Mouse (Mus musculus): ENCODE data around the gene Esrrg. TPM values are rescaled to one million over a fixed set of nuclear protein-coding genes. Genes with fewer than 3 reads are reported as not detected.

The Esrrg gene
- total and polyA plus RNA-seq, 2 experiments = 1.1 to 4.2 TPM

DNA sequence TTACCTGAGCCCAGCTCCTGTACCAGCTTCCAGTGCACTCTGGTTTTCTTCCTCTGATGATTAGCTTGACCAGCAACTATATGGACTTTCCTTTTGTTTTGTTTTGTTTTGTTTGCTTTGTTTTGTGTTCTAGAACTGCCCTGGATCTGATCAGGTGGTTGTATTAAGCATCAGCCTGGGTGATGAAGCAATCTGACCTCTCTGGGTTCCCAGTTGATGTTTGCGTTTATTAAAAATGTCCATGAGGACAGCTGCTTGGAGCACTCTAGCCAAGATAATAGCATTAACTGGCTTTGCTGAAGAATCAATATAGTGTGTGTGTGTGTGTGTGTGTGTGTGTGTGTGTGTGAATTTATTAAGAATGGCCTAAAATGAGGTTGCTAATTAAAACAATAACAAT lies 149.4 kb downstream of the Esrrg start:
- peaks cover 30% of the 10 kb centered on the region for H3K4me1 ChIP-seq (ENCODE audit: control insufficient read depth, insufficient read depth, low read length)
- 18% methylated on average over 1 of the region's 1 CpGs for WGBS
- no peaks in the 10 kb centered on the region for H3K79me2 ChIP-seq (ENCODE audit: control insufficient read depth, insufficient read depth, low read length)
- peak; percentile 98 for DNase-seq (ENCODE audit: extremely low read depth, low read depth, low spot score)
- no peaks in the 10 kb centered on the region for H3K36me3 ChIP-seq (ENCODE audit: control insufficient read depth, insufficient read depth, low read length)
- H3K9ac ChIP-seq (ENCODE audit: low read depth, low read length) = no peak overlapping the region
- H3K27ac ChIP-seq (replicated peaks; ENCODE audit: insufficient read depth, low read depth, low read length) = peak overlapping the region; percentile 67
- TF ChIP-seq POLR2A (IDR thresholded peaks at IDR 0.05; ENCODE audit: extremely low read depth, insufficient read depth, low read length) = no peak
- TF ChIP-seq CTCF (IDR thresholded peaks at IDR 0.05; ENCODE audit: low read depth, low read length) = no peak
- H3K27me3 ChIP-seq (ENCODE audit: control insufficient read depth, insufficient read depth, low read length) = no peaks in the 10 kb centered on the region
- no peak overlapping the region for H3K4me3 ChIP-seq (ENCODE audit: insufficient read depth, low read depth, low read length)

GRCm38 (mm10) chr1:187758546-187758945 lies 150.0 kb downstream of the Esrrg start:
- TF ChIP-seq POLR2A (IDR thresholded peaks at IDR 0.05; ENCODE audit: extremely low read depth, insufficient read depth, low read length) (no peak), CTCF (IDR thresholded peaks at IDR 0.05; ENCODE audit: low read depth, low read length) (no peak)
- H3K27me3 ChIP-seq (ENCODE audit: control insufficient read depth, insufficient read depth, low read length) = no peaks in the 10 kb centered on the region
- WGBS = 93% methylated on average over 3 of the region's 3 CpGs
- no peak overlapping the region for H3K9ac ChIP-seq (ENCODE audit: low read depth, low read length)
- no peaks in the 10 kb centered on the region for H3K79me2 ChIP-seq (ENCODE audit: control insufficient read depth, insufficient read depth, low read length)
- H3K4me1 ChIP-seq (ENCODE audit: control insufficient read depth, insufficient read depth, low read length) = peaks cover 30% of the 10 kb centered on the region
- peak overlapping the region; percentile 34; the same call in 1 of the 2 replicates for H3K27ac ChIP-seq (replicated peaks; ENCODE audit: insufficient read depth, low read depth, low read length)
- no peak for DNase-seq (ENCODE audit: extremely low read depth, low read depth, low spot score)
- no peaks in the 10 kb centered on the region for H3K36me3 ChIP-seq (ENCODE audit: control insufficient read depth, insufficient read depth, low read length)
- H3K4me3 ChIP-seq (ENCODE audit: insufficient read depth, low read depth, low read length) = no peak overlapping the region

GRCm38 (mm10) chr1:187759536-187759935 lies 150.9 kb downstream of the Esrrg start:
- peak; percentile 83 for DNase-seq (ENCODE audit: extremely low read depth, low read depth, low spot score)
- Histone ChIP-seq H3K4me1 (ENCODE audit: control insufficient read depth, insufficient read depth, low read length) (peaks cover 36% of the 10 kb centered on the region), H3K4me3 (ENCODE audit: insufficient read depth, low read depth, low read length) (no peak overlapping the region), H3K36me3 (ENCODE audit: control insufficient read depth, insufficient read depth, low read length) (no peaks in the 10 kb centered on the region), H3K9ac (ENCODE audit: low read depth, low read length) (no peak overlapping the region), H3K27ac (replicated peaks; ENCODE audit: insufficient read depth, low read depth, low read length) (peak overlapping the region; percentile 38; the same call in 1 of the 2 replicates), H3K27me3 (ENCODE audit: control insufficient read depth, insufficient read depth, low read length) (no peaks in the 10 kb centered on the region), H3K79me2 (ENCODE audit: control insufficient read depth, insufficient read depth, low read length) (no peaks in the 10 kb centered on the region)
- TF ChIP-seq CTCF (IDR thresholded peaks at IDR 0.05; ENCODE audit: low read depth, low read length) (no peak), POLR2A (IDR thresholded peaks at IDR 0.05; ENCODE audit: extremely low read depth, insufficient read depth, low read length) (no peak)
- 16% methylated on average over 3 of the region's 3 CpGs for WGBS

GRCm38 (mm10) chr1:187762641-187763450 lies 154.3 kb downstream of the Esrrg start:
- H3K4me3 ChIP-seq (ENCODE audit: insufficient read depth, low read depth, low read length) = no peak overlapping the region
- 13% methylated on average over 5 of the region's 5 CpGs for WGBS
- H3K9ac ChIP-seq (ENCODE audit: low read depth, low read length) = no peak overlapping the region
- peak overlapping the region; percentile 54 for H3K27ac ChIP-seq (replicated peaks; ENCODE audit: insufficient read depth, low read depth, low read length)
- H3K27me3 ChIP-seq (ENCODE audit: control insufficient read depth, insufficient read depth, low read length) = no peaks in the 10 kb centered on the region
- no peaks in the 10 kb centered on the region for H3K36me3 ChIP-seq (ENCODE audit: control insufficient read depth, insufficient read depth, low read length)
- peaks cover 25% of the 10 kb centered on the region for H3K4me1 ChIP-seq (ENCODE audit: control insufficient read depth, insufficient read depth, low read length)
- no peaks in the 10 kb centered on the region for H3K79me2 ChIP-seq (ENCODE audit: control insufficient read depth, insufficient read depth, low read length)
- TF ChIP-seq CTCF (IDR thresholded peaks at IDR 0.05; ENCODE audit: low read depth, low read length) = no peak
- no peak for TF ChIP-seq POLR2A (IDR thresholded peaks at IDR 0.05; ENCODE audit: extremely low read depth, insufficient read depth, low read length)
- DNase-seq (ENCODE audit: extremely low read depth, low read depth, low spot score) = peak; percentile 97

GRCm38 (mm10) chr1:187763451-187763755 lies 154.8 kb downstream of the Esrrg start:
- 0 out of 2 replicates have a peak overlapping the region, but pooled peaks have one; percentile 24 for H3K27ac ChIP-seq (replicated peaks; ENCODE audit: insufficient read depth, low read depth, low read length)
- H3K9ac ChIP-seq (ENCODE audit: low read depth, low read length) = no peak overlapping the region
- H3K4me1 ChIP-seq (ENCODE audit: control insufficient read depth, insufficient read depth, low read length) = peaks cover 24% of the 10 kb centered on the region
- H3K79me2 ChIP-seq (ENCODE audit: control insufficient read depth, insufficient read depth, low read length) = no peaks in the 10 kb centered on the region
- no peak overlapping the region for H3K4me3 ChIP-seq (ENCODE audit: insufficient read depth, low read depth, low read length)
- DNase-seq (ENCODE audit: extremely low read depth, low read depth, low spot score) = no peak
- H3K36me3 ChIP-seq (ENCODE audit: control insufficient read depth, insufficient read depth, low read length) = no peaks in the 10 kb centered on the region
- H3K27me3 ChIP-seq (ENCODE audit: control insufficient read depth, insufficient read depth, low read length) = no peaks in the 10 kb centered on the region
- TF ChIP-seq CTCF (IDR thresholded peaks at IDR 0.05; ENCODE audit: low read depth, low read length) (no peak), POLR2A (IDR thresholded peaks at IDR 0.05; ENCODE audit: extremely low read depth, insufficient read depth, low read length) (no peak)
- WGBS = 26% methylated on average over 4 of the region's 4 CpGs

DNA sequence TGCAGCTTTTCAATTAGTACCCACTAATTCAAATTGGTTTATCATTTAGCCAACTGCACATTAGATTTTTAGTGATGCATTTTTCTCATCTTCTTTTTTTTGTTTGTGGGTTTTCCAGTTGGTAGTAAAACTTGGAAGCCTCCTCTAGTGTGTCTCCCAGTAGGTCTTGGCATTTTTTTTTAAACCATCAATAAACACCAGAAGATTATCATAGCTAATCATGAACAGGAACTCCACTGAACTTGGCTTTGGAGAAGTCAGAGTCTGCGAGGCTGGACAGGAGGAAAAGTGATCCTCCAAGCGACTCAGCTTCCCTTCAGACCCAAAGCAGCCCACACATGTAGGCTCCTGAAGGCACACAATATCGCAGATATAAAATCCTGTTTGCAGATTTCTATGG lies 155.2 kb downstream of the Esrrg start:
- 18% methylated on average over 3 of the region's 3 CpGs for WGBS
- no peaks in the 10 kb centered on the region for H3K27me3 ChIP-seq (ENCODE audit: control insufficient read depth, insufficient read depth, low read length)
- no peak overlapping the region for H3K4me3 ChIP-seq (ENCODE audit: insufficient read depth, low read depth, low read length)
- peak overlapping the region; percentile 79 for H3K27ac ChIP-seq (replicated peaks; ENCODE audit: insufficient read depth, low read depth, low read length)
- H3K36me3 ChIP-seq (ENCODE audit: control insufficient read depth, insufficient read depth, low read length) = no peaks in the 10 kb centered on the region
- H3K4me1 ChIP-seq (ENCODE audit: control insufficient read depth, insufficient read depth, low read length) = peaks cover 23% of the 10 kb centered on the region
- no peak overlapping the region for H3K9ac ChIP-seq (ENCODE audit: low read depth, low read length)
- DNase-seq (ENCODE audit: extremely low read depth, low read depth, low spot score) = peak; percentile 56
- TF ChIP-seq CTCF (IDR thresholded peaks at IDR 0.05; ENCODE audit: low read depth, low read length) (no peak), POLR2A (IDR thresholded peaks at IDR 0.05; ENCODE audit: extremely low read depth, insufficient read depth, low read length) (no peak)
- H3K79me2 ChIP-seq (ENCODE audit: control insufficient read depth, insufficient read depth, low read length) = no peaks in the 10 kb centered on the region

Measured in liver, adult 2 months (tissue).